11 mouse cellular contexts compared by ENCODE assay signal in the genomic region with DNA sequence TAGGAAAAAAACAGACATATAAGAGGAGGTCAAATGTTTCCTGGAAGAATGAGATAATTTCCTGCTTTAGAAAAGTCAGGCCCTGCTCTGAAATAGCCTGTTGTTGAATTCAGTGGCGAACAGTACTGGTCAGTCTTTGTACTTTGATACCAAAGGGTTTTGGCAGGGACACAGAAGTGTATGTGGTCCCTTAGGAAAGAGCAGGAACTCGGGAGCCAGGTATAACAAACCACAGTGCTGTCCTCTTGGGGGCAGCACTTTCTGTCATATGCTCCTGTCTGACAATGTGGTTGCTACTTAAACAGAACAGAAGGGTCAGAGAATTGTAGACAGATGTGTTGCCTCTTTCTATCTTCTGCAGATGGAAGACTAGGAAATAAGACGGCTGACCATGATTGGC.
A peak's percentile ranks its signal among the peaks of the same experiment; 100 is the strongest.
DNase-seq lines count a peak whose midpoint lies in the region; ATAC-seq and TF ChIP-seq lines count a peak whose summit lies in the region.
"Had no signal": no experiment of that assay in that cellular context is flagged by ENCODE, and none has a peak within 500 bp of the region (broad histone marks: within the 10 kb centered on the region; RNA-seq: fewer than 3 reads in every experiment).

No protein-coding gene starts in this region.

- no peak overlapping the region for H3K9ac ChIP-seq in kidney, embryonic 16.5 days (replicated peaks; ENCODE audit: low read length)
- H3K9ac ChIP-seq in ES-Bruce4 (ENCODE audit: low read depth, poor library complexity, severe bottlenecking): no peak overlapping the region
- H3K9ac ChIP-seq: stomach, embryonic 15.5 days had no signal

- no peak for ATAC-seq in kidney, embryonic 16.5 days (ENCODE audit: low FRiP score, low TSS enrichment)
- no peak for ATAC-seq in activated CD4-positive, CD25-positive, alpha-beta regulatory T cell, adult 4 months

- no peaks in the 10 kb centered on the region for H3K36me3 ChIP-seq in kidney, embryonic 16.5 days (ENCODE audit: insufficient read depth, low read length)
- no peaks in the 10 kb centered on the region for H3K36me3 ChIP-seq in ES-Bruce4 (ENCODE audit: control insufficient read depth, insufficient read depth, low read length, poor library complexity, severe bottlenecking)
- H3K36me3 ChIP-seq: hindbrain, embryonic 10.5 days had no signal

- no peak for TF ChIP-seq POLR2A in ES-Bruce4 (IDR thresholded peaks at IDR 0.05; ENCODE audit: insufficient read depth, low read length)
- no peak for TF ChIP-seq POLR2A in brain, embryonic 14.5 days (IDR thresholded peaks at IDR 0.05; ENCODE audit: borderline replicate concordance, extremely low read depth, insufficient read depth, insufficient read length, poor library complexity, severe bottlenecking)

- peak; percentile 29 for TF ChIP-seq CTCF in ES-Bruce4 (IDR thresholded peaks at IDR 0.05; ENCODE audit: low read depth, low read length)
- TF ChIP-seq CTCF in brain, embryonic 14.5 days (IDR thresholded peaks at IDR 0.05; ENCODE audit: borderline replicate concordance, extremely low read depth, insufficient read depth, insufficient read length): peak; percentile 8; the same call in 1 of the 2 replicates

- no peak for TF ChIP-seq EP300 in ES-Bruce4 (IDR thresholded peaks at IDR 0.05; ENCODE audit: insufficient read depth, low read depth, low read length)

- no peaks in the 10 kb centered on the region for H3K27me3 ChIP-seq in kidney, embryonic 16.5 days (ENCODE audit: insufficient read depth, low read length)
- H3K27me3 ChIP-seq in ES-Bruce4 (ENCODE audit: control insufficient read depth, insufficient read depth, low read length, poor library complexity, severe bottlenecking): no peaks in the 10 kb centered on the region
- H3K27me3 ChIP-seq: stomach, embryonic 15.5 days had no signal

- 48% methylated on average over 3 of the region's 3 CpGs for WGBS in kidney, embryonic 16.5 days

- DNase-seq in kidney, adult 11 months: peak; percentile 36
- DNase-seq in brain, embryonic 14.5 days (ENCODE audit: low read depth): no peak
- DNase-seq in kidney, postnatal 14 days: peak; percentile 62
- no peak for DNase-seq in right cerebral cortex, adult 2 months (ENCODE audit: low spot score in 2 of 2)
- DNase-seq: cerebellum, adult 11 months; midbrain, embryonic 14.5 days had no signal

- no peak overlapping the region for H3K27ac ChIP-seq in kidney, embryonic 16.5 days (ENCODE audit: low read length)
- no peak overlapping the region for H3K27ac ChIP-seq in ES-Bruce4 (ENCODE audit: insufficient read depth, low read length)
- H3K27ac ChIP-seq: hindbrain, embryonic 10.5 days; stomach, embryonic 15.5 days had no signal

- H3K4me1 ChIP-seq in kidney, embryonic 16.5 days (ENCODE audit: insufficient read depth, low read length): no peaks in the 10 kb centered on the region; the same call in 1 of the 2 replicates
- H3K4me1 ChIP-seq in ES-Bruce4 (ENCODE audit: control insufficient read depth, insufficient read depth, low read length): no peaks in the 10 kb centered on the region
- H3K4me1 ChIP-seq: hindbrain, embryonic 10.5 days; stomach, embryonic 15.5 days had no signal

- no peaks in the 10 kb centered on the region for H3K9me3 ChIP-seq in kidney, embryonic 16.5 days (ENCODE audit: low read length)
- H3K9me3 ChIP-seq in ES-Bruce4 (replicated peaks; ENCODE audit: control insufficient read depth, insufficient read depth, low read length, poor library complexity, severe bottlenecking): no peaks in the 10 kb centered on the region
- H3K9me3 ChIP-seq: hindbrain, embryonic 10.5 days; stomach, embryonic 15.5 days had no signal

- H3K4me3 ChIP-seq in kidney, embryonic 16.5 days (ENCODE audit: low read length): no peak overlapping the region
- H3K4me3 ChIP-seq in ES-Bruce4 (ENCODE audit: low read depth, low read length): no peak overlapping the region
- H3K4me3 ChIP-seq: hindbrain, embryonic 10.5 days; stomach, embryonic 15.5 days had no signal

- H3K4me2 ChIP-seq in kidney, embryonic 16.5 days (replicated peaks; ENCODE audit: low read depth, low read length): no peak overlapping the region
- H3K4me2 ChIP-seq: stomach, embryonic 15.5 days had no signal

Comparison
In these comparisons a context has a peak if more than half of its experiments do, and no peak if none do; other contexts are left out.
1. DNase-seq: peak in kidney, adult 11 months (single experiment) and kidney, postnatal 14 days (single experiment); none in brain, embryonic 14.5 days (single experiment) and right cerebral cortex, adult 2 months (0 of 2).